Mouse (Mus musculus): ENCODE measurements at regions not wholly inside any gene's neighbourhood (a gene's known extent, or its start where the extent isn't known, plus 50 kb on each side); places are given as distances from the start of the nearest gene placed in this dataset.
A peak's percentile ranks its signal among the peaks of the same experiment; 100 is the strongest.
"Not testable (repeated sequence)": the region's sequence is repeated elsewhere in the genome, so short reads cannot be mapped to it uniquely, and the experiment has no call there.

DNA sequence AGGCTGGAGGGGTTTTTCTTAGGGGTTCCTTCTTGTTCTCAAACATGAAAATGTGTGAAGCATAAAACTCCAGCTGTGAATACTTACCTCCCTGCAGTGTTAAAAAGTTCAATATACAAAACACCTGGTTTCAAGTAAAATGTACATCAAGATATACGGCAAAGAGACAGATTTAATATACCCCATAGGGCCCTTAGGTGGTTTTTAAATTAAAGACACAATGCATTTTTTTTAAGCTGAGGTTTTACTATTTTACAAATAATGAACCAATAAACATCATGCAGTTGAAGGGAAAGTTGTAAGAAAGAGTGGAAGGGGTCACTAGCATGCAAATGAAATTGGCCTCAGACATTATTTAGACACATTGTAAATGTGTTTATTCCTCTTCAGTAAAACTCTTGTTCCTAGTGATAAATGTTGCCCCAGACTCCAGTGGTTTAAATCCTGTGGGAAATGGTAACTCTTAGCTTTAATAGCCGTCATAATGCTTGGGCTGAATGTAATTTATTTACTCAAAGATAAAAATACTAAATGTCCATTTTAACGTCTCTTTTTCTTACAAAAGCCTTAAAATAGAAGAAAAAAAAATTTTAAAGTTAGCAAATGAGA, 1337.9 kb downstream of the Efnb2 start:
- DNase-seq (ENCODE audit: low spot score in 2 of 2): no peak

DNA sequence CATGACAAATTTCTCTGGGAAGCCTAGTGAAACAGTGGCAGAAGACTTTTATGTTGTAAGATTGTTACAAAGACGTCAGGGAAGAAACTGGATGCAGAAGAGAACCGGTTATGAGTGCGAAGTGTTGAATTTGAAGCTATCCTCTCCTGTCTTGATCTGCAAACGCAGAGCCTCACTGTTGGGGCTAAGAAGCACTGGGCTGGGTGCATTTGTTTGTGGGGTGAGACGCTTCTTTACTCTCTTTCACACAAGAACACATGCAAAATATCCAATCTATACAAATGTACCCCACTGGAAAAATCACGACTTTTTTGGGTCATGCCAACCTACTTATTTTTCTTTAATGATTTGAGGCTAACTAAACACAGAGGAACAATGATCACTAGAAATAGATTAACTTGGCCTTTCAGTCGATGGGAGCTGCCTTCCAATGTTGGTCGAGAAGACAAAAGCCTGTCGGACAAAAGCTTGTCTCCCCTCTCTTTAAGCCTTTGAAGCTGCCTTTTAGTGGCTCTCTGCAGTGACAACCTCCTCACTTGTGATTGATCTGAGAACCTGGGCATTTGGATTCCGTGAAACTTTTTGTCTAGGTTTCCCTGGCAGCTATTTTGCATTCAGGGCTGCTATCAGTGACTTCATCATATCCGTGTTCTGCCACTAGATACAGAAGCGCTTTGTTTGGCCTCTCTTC, 1338.5 kb downstream of the Efnb2 start:
- DNase-seq (ENCODE audit: low spot score in 2 of 2): no peak

DNA sequence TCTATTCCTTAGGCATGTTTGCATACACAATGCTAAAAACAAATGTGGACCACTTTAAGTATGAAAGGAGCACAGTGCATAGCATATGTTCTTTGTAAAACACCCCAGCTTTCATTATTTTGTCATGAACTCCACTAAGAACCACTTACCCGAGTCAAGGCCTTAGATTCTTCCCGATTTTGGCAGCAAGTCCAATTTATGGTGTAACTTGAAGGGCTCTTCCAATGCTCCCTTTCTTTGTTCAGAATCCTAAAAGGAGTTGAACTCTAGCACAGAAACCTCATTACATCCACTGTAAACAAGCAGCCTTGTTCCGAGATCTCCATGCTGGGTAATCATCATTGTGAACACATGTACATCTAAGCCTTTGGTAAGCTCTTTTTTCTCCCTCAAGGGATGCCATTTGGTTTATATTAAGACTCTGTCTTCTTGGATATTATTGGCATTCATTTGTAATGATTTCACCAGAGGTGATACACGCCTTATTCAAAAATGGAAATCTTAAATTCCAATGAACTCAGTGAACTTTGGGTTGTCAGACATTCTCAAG, 1344.2 kb downstream of the Efnb2 start:
- DNase-seq (ENCODE audit: low spot score in 2 of 2): no peak

DNA sequence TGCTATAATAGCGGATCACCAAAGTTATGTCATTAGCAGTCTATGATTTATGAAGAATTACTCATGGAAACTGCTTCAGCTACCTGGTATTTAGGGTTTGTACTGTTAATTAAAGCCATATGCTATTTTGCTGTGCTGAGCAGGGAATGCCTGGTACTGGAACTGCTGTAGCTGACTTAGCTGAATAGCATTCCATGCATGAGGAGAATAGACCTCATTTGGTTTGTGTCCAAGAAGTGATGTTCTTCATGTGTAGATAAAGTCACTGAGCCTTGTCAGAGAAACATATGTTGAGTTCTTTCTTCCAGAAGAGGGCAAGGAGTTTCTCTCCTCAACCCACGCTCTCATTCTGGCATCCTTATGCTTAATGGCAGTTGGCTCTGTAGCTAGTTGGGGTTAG, 1351.8 kb downstream of the Efnb2 start:
- no peak for DNase-seq (ENCODE audit: low spot score in 2 of 2)

DNA sequence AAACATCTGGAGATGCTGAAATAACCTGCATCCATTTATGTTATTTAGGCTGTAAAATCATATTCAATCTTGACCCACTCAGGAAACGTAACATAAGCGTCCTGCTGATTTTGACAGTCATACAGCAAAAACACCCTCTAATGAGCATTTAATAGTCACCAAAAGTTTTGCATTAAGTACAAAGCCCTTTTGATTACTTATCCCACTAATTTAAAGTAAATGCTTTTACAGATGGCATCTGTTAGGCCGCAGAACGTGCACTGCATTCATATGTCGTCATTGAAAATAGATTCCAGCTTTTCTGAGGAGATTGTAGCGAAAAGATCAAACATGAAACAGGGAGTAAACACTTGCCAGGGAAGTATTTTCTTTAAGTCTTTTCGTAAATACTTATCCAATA, 1371.7 kb downstream of the Efnb2 start:
- DNase-seq (ENCODE audit: low spot score in 2 of 2): no peak

DNA sequence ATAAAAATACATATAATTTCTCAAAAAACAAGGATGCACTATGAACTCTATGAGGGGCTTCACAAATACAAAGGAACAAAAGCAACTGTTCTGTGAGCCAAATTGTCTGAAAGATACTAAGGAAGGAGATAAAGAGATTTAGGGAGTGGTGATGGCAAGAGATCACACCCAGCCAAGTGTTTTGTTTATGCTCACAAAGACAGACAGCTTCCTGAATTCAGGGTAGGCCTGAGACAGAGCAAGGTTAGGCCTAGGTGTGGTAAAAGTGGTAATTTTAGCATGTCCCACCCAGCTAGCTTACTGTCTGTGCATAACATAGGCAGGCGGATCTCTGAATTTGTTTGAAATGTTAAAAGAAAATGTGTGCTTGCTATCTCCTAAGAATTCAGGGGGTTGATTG, 1374.5 kb downstream of the Efnb2 start:
- DNase-seq (ENCODE audit: low spot score in 2 of 2): no peak

- DNase-seq (ENCODE audit: low spot score in 2 of 2): no peak
Observed at GRCm38 (mm10) chr8:7267406-7267805, 1393.6 kb downstream of the Efnb2 start.

DNA sequence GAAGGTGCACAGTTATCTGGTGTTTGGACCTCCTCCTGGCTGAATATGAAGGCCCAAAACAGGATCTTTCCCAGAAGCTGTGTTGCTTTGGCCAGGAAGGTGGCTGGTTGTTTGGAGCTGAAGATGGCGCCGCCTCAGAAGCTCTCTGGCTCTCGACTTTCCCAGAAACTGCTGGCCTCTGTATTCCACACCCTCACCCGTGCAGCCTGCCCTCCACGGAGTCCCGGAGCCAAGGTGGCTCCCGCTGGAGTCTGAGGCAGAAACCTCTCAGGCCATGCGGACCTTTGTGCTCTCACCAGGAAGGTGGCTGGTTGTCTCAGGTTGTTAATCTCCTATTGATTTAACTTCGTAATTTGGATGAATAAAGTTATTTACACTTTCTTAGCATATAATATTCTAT, 1406.7 kb downstream of the Efnb2 start:
- not testable (repeated sequence) for DNase-seq (ENCODE audit: low spot score in 2 of 2)

DNA sequence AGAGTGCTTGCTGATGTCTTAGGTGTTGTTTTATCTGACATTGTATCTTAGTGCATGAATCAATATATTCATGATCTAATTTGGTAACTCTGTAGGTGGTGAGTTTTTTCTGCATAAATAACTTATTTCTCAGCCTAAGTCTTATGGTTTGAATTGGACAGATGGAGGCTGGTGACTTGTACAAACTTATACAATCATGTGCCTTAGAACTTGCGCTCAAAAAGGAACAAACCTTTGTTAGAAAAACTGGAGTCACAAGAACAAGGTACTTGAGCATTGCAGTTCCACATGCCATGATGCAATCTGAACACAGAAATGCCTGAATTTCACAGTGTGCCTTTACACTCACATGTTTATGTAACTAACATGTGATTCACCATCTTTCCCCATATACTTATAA, 1420.7 kb downstream of the Efnb2 start:
- no peak for DNase-seq (ENCODE audit: low spot score in 2 of 2)

DNA sequence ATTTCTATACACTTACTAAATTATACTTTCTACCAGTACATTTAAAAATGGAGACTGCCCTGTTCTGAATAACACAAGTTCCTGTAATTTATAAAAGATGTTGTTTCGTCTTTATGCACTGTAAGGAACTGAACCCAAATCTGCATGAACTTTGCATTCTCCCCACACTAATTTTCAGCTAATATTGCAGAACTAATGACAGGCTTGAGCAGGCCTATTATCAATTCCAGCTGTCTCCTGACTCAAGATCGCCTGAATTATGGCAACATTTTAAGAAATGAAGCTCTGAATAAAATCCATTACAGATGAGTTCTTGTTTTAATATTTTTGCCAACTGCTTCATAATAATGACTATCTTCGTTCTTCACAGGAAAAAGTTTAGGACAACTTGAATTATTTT, 1427.0 kb downstream of the Efnb2 start:
- DNase-seq (ENCODE audit: low spot score in 2 of 2): no peak

GRCm38 (mm10) chr8:7219300-7219699, 1441.7 kb downstream of the Efnb2 start:
- DNase-seq (ENCODE audit: low spot score in 2 of 2): no peak

GRCm38 (mm10) chr8:7207178-7207577, 1453.9 kb downstream of the Efnb2 start:
- no peak for DNase-seq (ENCODE audit: low spot score in 2 of 2)

- DNase-seq (ENCODE audit: low spot score in 2 of 2): no peak
Observed at GRCm38 (mm10) chr8:7206596-7206995, 1454.4 kb downstream of the Efnb2 start.

GRCm38 (mm10) chr8:7205086-7205485, 1456.0 kb downstream of the Efnb2 start:
- DNase-seq (ENCODE audit: low spot score in 2 of 2): no peak

DNA sequence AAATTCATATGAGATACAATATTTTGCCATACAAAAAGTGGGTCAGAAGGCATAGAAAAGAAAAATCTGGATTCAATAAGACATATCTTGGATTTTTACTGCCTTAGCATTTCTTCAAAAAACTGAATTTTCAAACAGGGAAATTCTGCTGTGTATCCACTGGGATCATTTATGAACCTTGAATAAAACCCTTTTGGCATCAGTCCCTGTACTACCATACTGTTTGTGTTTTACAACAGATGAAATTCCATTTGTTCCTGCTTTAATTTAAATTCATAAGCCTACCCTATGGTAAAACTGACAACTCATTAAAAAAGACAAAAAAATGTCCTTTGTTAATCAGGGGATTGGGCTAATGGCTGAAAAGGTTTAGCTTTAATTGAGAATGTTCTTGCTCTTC, 1470.3 kb downstream of the Efnb2 start:
- DNase-seq (ENCODE audit: low spot score in 2 of 2): no peak

DNA sequence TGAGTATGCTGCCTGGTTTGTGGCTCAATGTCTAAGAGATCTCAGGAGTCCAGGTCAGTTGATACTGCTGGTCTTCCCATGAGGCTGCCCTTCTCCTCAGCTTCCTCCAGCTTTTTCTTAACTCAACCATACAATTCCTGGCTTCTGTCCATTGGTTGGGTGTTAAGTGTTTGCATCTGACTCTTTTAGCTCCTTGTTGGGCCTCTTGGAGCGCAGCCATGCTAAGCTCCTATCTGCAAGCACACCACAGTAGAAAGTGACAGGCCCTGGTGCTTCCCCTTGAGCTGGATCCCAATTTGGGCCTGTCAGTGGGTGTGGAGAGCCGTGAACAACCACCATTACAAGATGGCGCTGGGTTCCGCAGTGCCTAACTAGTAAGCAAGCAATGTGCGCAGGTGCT, 1497.7 kb downstream of the Efnb2 start:
- DNase-seq (ENCODE audit: low spot score in 2 of 2): no peak

- no peak for DNase-seq (ENCODE audit: low spot score in 2 of 2)
Observed at GRCm38 (mm10) chr8:7131746-7132145, 1529.3 kb downstream of the Efnb2 start.

DNA sequence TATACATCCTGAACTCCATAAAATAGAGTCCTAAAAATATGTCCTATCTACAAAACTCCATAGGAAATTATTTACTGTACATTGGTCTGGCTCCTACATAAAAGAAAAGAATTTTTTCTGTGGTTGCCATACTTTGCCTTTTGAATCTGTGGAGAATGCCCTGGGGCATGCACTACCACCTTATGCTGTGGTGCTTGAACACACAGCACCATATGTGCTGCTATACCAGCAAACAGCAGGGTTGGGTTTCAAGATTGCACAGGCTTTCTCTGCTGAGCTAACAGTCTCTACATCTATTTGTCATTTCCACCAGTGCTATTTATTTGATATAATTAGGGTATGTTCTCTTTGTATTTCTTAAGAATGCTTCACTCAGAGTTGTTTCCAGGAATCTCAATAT, 1552.2 kb downstream of the Efnb2 start:
- DNase-seq (ENCODE audit: low spot score in 2 of 2): no peak

- DNase-seq (ENCODE audit: low spot score in 2 of 2): no peak
Observed at GRCm38 (mm10) chr8:7097577-7097976, 1563.5 kb downstream of the Efnb2 start.

DNA sequence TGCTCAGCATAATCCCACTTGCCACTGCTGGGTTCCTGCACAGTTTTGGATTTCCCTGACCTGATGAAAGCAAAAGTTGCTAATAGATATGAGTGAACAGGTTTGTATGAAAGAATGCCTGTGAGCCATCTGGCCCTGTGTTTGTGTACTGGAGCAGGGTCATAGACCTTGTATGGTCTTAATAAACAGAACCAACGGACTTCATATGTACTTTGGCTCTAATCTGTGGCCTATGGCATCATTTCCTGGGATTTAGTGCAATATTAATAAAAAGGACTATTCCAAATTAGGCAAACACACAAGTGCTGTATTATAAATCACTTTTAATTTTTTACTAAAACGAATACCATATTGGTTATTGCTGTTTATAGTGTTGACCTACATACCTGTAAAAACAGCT, 1568.2 kb downstream of the Efnb2 start:
- no peak for DNase-seq (ENCODE audit: low spot score in 2 of 2)

GRCm38 (mm10) chr8:7088123-7088522, 1572.9 kb downstream of the Efnb2 start:
- DNase-seq (ENCODE audit: low spot score in 2 of 2): no peak

GRCm38 (mm10) chr8:7060255-7060656, 1600.8 kb downstream of the Efnb2 start:
- peak in 1 of 2 experiments; percentile 10 for DNase-seq (ENCODE audit: low spot score in 2 of 2)

GRCm38 (mm10) chr8:7026247-7026844, 1634.7 kb downstream of the Efnb2 start:
- no peak for DNase-seq (ENCODE audit: low spot score in 2 of 2)
